Comparison of ENCODE assay signal across 10 mouse cellular contexts in the genomic region with DNA sequence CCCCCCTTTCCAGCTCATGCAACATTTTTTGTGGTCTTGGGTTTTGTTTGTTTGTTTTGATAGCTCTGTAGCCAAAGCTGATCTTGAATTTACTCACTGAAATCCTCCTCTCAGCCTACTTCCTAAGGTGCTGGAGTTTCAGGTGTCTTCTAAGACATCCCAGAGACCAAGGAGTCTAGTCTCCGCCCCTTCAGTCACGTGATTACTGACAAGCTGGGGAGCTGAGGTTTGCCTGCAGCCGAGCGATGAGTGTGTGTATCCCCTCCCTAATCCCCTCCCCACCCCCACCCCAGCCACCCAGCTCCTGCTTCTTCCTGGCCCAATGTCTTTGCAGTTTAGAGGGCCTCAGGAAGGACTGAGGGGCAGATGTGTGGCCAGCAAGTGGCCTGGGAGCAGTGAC. TPM values are rescaled to one million over a fixed set of nuclear protein-coding genes. Genes with fewer than 3 reads are reported as not detected.
A peak's percentile ranks its signal among the peaks of the same experiment; 100 is the strongest.
DNase-seq lines count a peak whose midpoint lies in the region; ATAC-seq and TF ChIP-seq lines count a peak whose summit lies in the region.
"Had no signal": no experiment of that assay in that cellular context is flagged by ENCODE, and none has a peak within 500 bp of the region (broad histone marks: within the 10 kb centered on the region; RNA-seq: fewer than 3 reads in every experiment).

No protein-coding gene starts in this region.

- H3K9me3 ChIP-seq in liver, embryonic 12.5 days (replicated peaks), result no peaks in the 10 kb centered on the region
- H3K9me3 ChIP-seq in embryonic facial prominence, embryonic 10.5 days, result no peaks in the 10 kb centered on the region
- no peaks in the 10 kb centered on the region for H3K9me3 ChIP-seq in intestine, embryonic 15.5 days
- no peaks in the 10 kb centered on the region for H3K9me3 ChIP-seq in neural tube, embryonic 13.5 days

- no peak overlapping the region for H3K27ac ChIP-seq in liver, embryonic 12.5 days
- H3K27ac ChIP-seq in embryonic facial prominence, embryonic 10.5 days (replicated peaks), result peak overlapping the region; percentile 32
- H3K27ac ChIP-seq in intestine, embryonic 15.5 days, result no peak overlapping the region
- H3K27ac ChIP-seq in neural tube, embryonic 13.5 days (replicated peaks), result no peak overlapping the region

- TF ChIP-seq POLR2A in lung, adult 2 months (IDR thresholded peaks at IDR 0.05; ENCODE audit: borderline replicate concordance, extremely low read depth, low read depth, low read length), result no peak

- 15% methylated on average over 4 of the region's 4 CpGs for WGBS in liver, embryonic 12.5 days (ENCODE audit: insufficient replicate concordance)
- WGBS in embryonic facial prominence, embryonic 10.5 days, result 10% methylated on average over 4 of the region's 4 CpGs
- 16% methylated on average over 4 of the region's 4 CpGs for WGBS in intestine, embryonic 15.5 days
- WGBS in neural tube, embryonic 13.5 days, result 7% methylated on average over 4 of the region's 4 CpGs
- 54% methylated on average over 4 of the region's 4 CpGs for WGBS in lung, adult 2 months

- ATAC-seq in liver, embryonic 12.5 days, result no peak
- no peak for ATAC-seq in intestine, embryonic 15.5 days
- no peak for ATAC-seq in neural tube, embryonic 13.5 days (ENCODE audit: low read depth)
- ATAC-seq in erythroblast, adult 5-6 weeks (replicated peaks; ENCODE audit: low FRiP score, poor library complexity, severe bottlenecking), result no peak

- no peak for TF ChIP-seq CTCF in lung, adult 2 months (IDR thresholded peaks at IDR 0.05; ENCODE audit: insufficient read depth, low read length)

- no peak for DNase-seq in liver
- peak; percentile 47 for DNase-seq in embryonic facial prominence, embryonic 10.5 days (ENCODE audit: low spot score)
- no peak for DNase-seq in ovary, postnatal 10 days (ENCODE audit: low spot score)
- DNase-seq in lung, adult 2 months, result no peak

- no peak overlapping the region; the same call in 1 of the 2 replicates for H3K9ac ChIP-seq in liver, embryonic 12.5 days
- H3K9ac ChIP-seq in intestine, embryonic 15.5 days, result no peak overlapping the region
- H3K9ac ChIP-seq in neural tube, embryonic 13.5 days, result peak overlapping the region; percentile 26; the same call in 1 of the 2 replicates

- H3K4me2 ChIP-seq in liver, embryonic 12.5 days, result peak overlapping the region; percentile 79; the same call in 1 of the 2 replicates
- 0 out of 2 replicates have a peak overlapping the region, but pooled peaks have one; percentile 92 for H3K4me2 ChIP-seq in intestine, embryonic 15.5 days (replicated peaks)
- peak overlapping the region; percentile 69; the same call in 1 of the 2 replicates for H3K4me2 ChIP-seq in neural tube, embryonic 13.5 days

- peaks cover 25% of the 10 kb centered on the region for H3K4me1 ChIP-seq in liver, embryonic 12.5 days
- H3K4me1 ChIP-seq in embryonic facial prominence, embryonic 10.5 days, result peaks cover 46% of the 10 kb centered on the region
- H3K4me1 ChIP-seq in intestine, embryonic 15.5 days (replicated peaks), result peaks cover 21% of the 10 kb centered on the region
- peaks cover 57% of the 10 kb centered on the region for H3K4me1 ChIP-seq in neural tube, embryonic 13.5 days (replicated peaks)
- H3K4me1 ChIP-seq in lung, adult 2 months (ENCODE audit: control insufficient read depth, insufficient read depth, low read length), result peaks cover 3% of the 10 kb centered on the region; the same call in 1 of the 2 replicates

- H3K36me3 ChIP-seq in liver, embryonic 12.5 days, result no peaks in the 10 kb centered on the region
- H3K36me3 ChIP-seq in embryonic facial prominence, embryonic 10.5 days (replicated peaks), result no peaks in the 10 kb centered on the region; the same call in 1 of the 2 replicates
- H3K36me3 ChIP-seq in intestine, embryonic 15.5 days, result no peaks in the 10 kb centered on the region
- peaks cover 11% of the 10 kb centered on the region; the same call in 1 of the 2 replicates for H3K36me3 ChIP-seq in neural tube, embryonic 13.5 days

- peaks cover 85% of the 10 kb centered on the region for H3K27me3 ChIP-seq in liver, embryonic 12.5 days (replicated peaks)
- H3K27me3 ChIP-seq in embryonic facial prominence, embryonic 10.5 days (replicated peaks; ENCODE audit: low read depth, poor library complexity, severe bottlenecking), result peaks cover 60% of the 10 kb centered on the region
- H3K27me3 ChIP-seq in intestine, embryonic 15.5 days (replicated peaks), result peaks cover 13% of the 10 kb centered on the region
- peaks cover 13% of the 10 kb centered on the region; the same call in 1 of the 2 replicates for H3K27me3 ChIP-seq in neural tube, embryonic 13.5 days
- H3K27me3 ChIP-seq: Patski had no signal

- no peak overlapping the region for H3K4me3 ChIP-seq in liver, embryonic 12.5 days
- peak overlapping the region; percentile 66; the same call in 1 of the 2 replicates for H3K4me3 ChIP-seq in embryonic facial prominence, embryonic 10.5 days
- no peak overlapping the region for H3K4me3 ChIP-seq in intestine, embryonic 15.5 days (replicated peaks)
- H3K4me3 ChIP-seq in neural tube, embryonic 13.5 days, result no peak overlapping the region
- no peak overlapping the region for H3K4me3 ChIP-seq in lung, adult 2 months (replicated peaks; ENCODE audit: extremely low read depth, low read depth, low read length)

RNA-seq across cellular contexts. Expression of a gene that starts 5.5 kb away (rescaled TPM):
- polyA plus RNA-seq in liver, embryonic 12.5 days (2016; fragmentation: Nextera tagmentation; extraction: Ambion mirVana), result 0.55 and 0.72 TPM in 2 replicates
- 4.7 and 5.1 TPM in 2 replicates for polyA plus RNA-seq in embryonic facial prominence, embryonic 10.5 days (2016; fragmentation: Nextera tagmentation; extraction: Ambion mirVana)
- 2.0 TPM in 2 replicates for polyA plus RNA-seq in intestine, embryonic 15.5 days (2015; fragmentation: Nextera tagmentation; extraction: Ambion mirVana)
- polyA plus RNA-seq in neural tube, embryonic 13.5 days (2015; fragmentation: Nextera tagmentation; extraction: Ambion mirVana), result 17.5 and 17.9 TPM in 2 replicates
- total RNA-seq in erythroblast, adult 5-6 weeks (2015; ENCODE audit: low replicate concordance), result not detected in 2 replicates
- not detected in 2 replicates for total RNA-seq in erythroblast, adult 5-6 weeks (2017; ENCODE audit: low replicate concordance)
- polyA plus RNA-seq in lung, adult 2 months (2012; rRNA removed), result 3.4 and 5.0 TPM in 2 replicates

RNA-seq across cellular contexts. Expression of a gene that starts 16.2 kb away (rescaled TPM):
- 78.8 and 81.1 TPM in 2 replicates for polyA plus RNA-seq in liver, embryonic 12.5 days (2016; fragmentation: Nextera tagmentation; extraction: Ambion mirVana)
- polyA plus RNA-seq in embryonic facial prominence, embryonic 10.5 days (2016; fragmentation: Nextera tagmentation; extraction: Ambion mirVana), result 173 and 179 TPM in 2 replicates
- 89.4 and 90.7 TPM in 2 replicates for polyA plus RNA-seq in intestine, embryonic 15.5 days (2015; fragmentation: Nextera tagmentation; extraction: Ambion mirVana)
- polyA plus RNA-seq in neural tube, embryonic 13.5 days (2015; fragmentation: Nextera tagmentation; extraction: Ambion mirVana), result 148 and 156 TPM in 2 replicates
- total RNA-seq in erythroblast, adult 5-6 weeks (2015; ENCODE audit: low replicate concordance), result 12.3 and 14.2 TPM in 2 replicates
- 11.7 and 13.4 TPM in 2 replicates for total RNA-seq in erythroblast, adult 5-6 weeks (2017; ENCODE audit: low replicate concordance)
- 43.8 and 48.0 TPM in 2 replicates for polyA plus RNA-seq in lung, adult 2 months (2012; rRNA removed)

RNA-seq across cellular contexts. Expression of a gene that starts 18.0 kb away (rescaled TPM):
- 16.1 and 17.8 TPM in 2 replicates for polyA plus RNA-seq in liver, embryonic 12.5 days (2016; fragmentation: Nextera tagmentation; extraction: Ambion mirVana)
- 5.1 and 5.8 TPM in 2 replicates for polyA plus RNA-seq in embryonic facial prominence, embryonic 10.5 days (2016; fragmentation: Nextera tagmentation; extraction: Ambion mirVana)
- polyA plus RNA-seq in intestine, embryonic 15.5 days (2015; fragmentation: Nextera tagmentation; extraction: Ambion mirVana), result 7.5 TPM in 2 replicates
- 7.8 TPM in 2 replicates for polyA plus RNA-seq in neural tube, embryonic 13.5 days (2015; fragmentation: Nextera tagmentation; extraction: Ambion mirVana)
- 15.0 and 25.7 TPM in 2 replicates for total RNA-seq in erythroblast, adult 5-6 weeks (2015; ENCODE audit: low replicate concordance)
- total RNA-seq in erythroblast, adult 5-6 weeks (2017; ENCODE audit: low replicate concordance), result 18.1 and 30.8 TPM in 2 replicates
- polyA plus RNA-seq in lung, adult 2 months (2012; rRNA removed), result 50.3 and 78.3 TPM in 2 replicates

RNA-seq across cellular contexts. Expression of a gene that starts 35.0 kb away (rescaled TPM):
- 0.08 and 0.11 TPM in 2 replicates for polyA plus RNA-seq in liver, embryonic 12.5 days (2016; fragmentation: Nextera tagmentation; extraction: Ambion mirVana)
- polyA plus RNA-seq in embryonic facial prominence, embryonic 10.5 days (2016; fragmentation: Nextera tagmentation; extraction: Ambion mirVana), result 0.30 and 0.40 TPM in 2 replicates
- 0.34 and 0.40 TPM in 2 replicates for polyA plus RNA-seq in intestine, embryonic 15.5 days (2015; fragmentation: Nextera tagmentation; extraction: Ambion mirVana)
- polyA plus RNA-seq in neural tube, embryonic 13.5 days (2015; fragmentation: Nextera tagmentation; extraction: Ambion mirVana), result 1.6 TPM in 2 replicates
- not detected in 2 replicates for total RNA-seq in erythroblast, adult 5-6 weeks (2015; ENCODE audit: low replicate concordance)
- 0.17 TPM in 1 of 2 replicates, not detected in the other for total RNA-seq in erythroblast, adult 5-6 weeks (2017; ENCODE audit: low replicate concordance)
- 0.71 and 1.3 TPM in 2 replicates for polyA plus RNA-seq in lung, adult 2 months (2012; rRNA removed)
- total RNA-seq: heart, postnatal 36 days had no signal

RNA-seq across cellular contexts. Expression of a gene that starts 39.7 kb away (rescaled TPM):
- 3,066 and 3,170 TPM in 2 replicates for polyA plus RNA-seq in liver, embryonic 12.5 days (2016; fragmentation: Nextera tagmentation; extraction: Ambion mirVana)
- 3,888 and 3,901 TPM in 2 replicates for polyA plus RNA-seq in embryonic facial prominence, embryonic 10.5 days (2016; fragmentation: Nextera tagmentation; extraction: Ambion mirVana)
- 4,170 and 4,400 TPM in 2 replicates for polyA plus RNA-seq in intestine, embryonic 15.5 days (2015; fragmentation: Nextera tagmentation; extraction: Ambion mirVana)
- polyA plus RNA-seq in neural tube, embryonic 13.5 days (2015; fragmentation: Nextera tagmentation; extraction: Ambion mirVana), result 2,220 and 2,572 TPM in 2 replicates
- total RNA-seq in erythroblast, adult 5-6 weeks (2015; ENCODE audit: low replicate concordance), result 1,597 and 1,896 TPM in 2 replicates
- total RNA-seq in erythroblast, adult 5-6 weeks (2017; ENCODE audit: low replicate concordance), result 369 and 492 TPM in 2 replicates
- 3,384 and 4,193 TPM in 2 replicates for polyA plus RNA-seq in lung, adult 2 months (2012; rRNA removed)
